Mouse (Mus musculus): ENCODE measurements around the gene Fmod.

DNA sequence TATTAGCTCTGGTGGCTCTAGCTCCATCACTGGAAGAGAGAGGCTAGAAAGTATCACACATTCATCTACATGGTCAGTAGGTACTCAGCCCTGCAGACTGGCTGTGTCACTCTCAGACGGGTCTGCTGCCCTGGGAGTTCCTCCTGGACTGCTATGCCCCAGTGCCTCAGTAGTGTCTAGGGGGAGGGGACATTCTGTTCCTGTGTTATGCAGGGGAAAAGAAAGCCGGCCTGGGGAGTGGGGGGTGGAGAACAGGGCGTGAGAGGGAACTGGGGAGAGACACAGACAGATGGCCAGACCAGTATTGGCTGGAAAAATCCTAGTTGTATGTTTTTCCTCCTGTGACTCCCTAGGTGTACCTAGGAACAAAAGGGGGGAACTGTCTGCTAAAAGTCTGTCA lies 49.0 kb downstream of the Fmod start:
- no peak for TF ChIP-seq CTCF (IDR thresholded peaks at IDR 0.05; ENCODE audit: control insufficient read depth, insufficient read depth, insufficient replicate concordance, low read depth, low read length)
- no peak for TF ChIP-seq POLR2A (IDR thresholded peaks at IDR 0.05; ENCODE audit: control insufficient read depth, low read depth, low read length)
